Mouse (Mus musculus) cortical plate, adult 2 months (tissue): ENCODE data around the gene Disp2.

Experiments used
- CTCF ChIP-seq: fragments of 200-500 bp; IDR thresholded peaks from 2 replicates; pipeline ENCODE4 v1.5.1; 2011; ENCODE audit warnings: mild to moderate bottlenecking, control low read depth, low read length; ENCODE audit not compliant: insufficient read depth; ENCODE audit errors: extremely low read depth
- POLR2A ChIP-seq: fragments of 200-500 bp; IDR thresholded peaks from 2 replicates; pipeline ENCODE4 v1.6.1; 2011; ENCODE audit warnings: mild to moderate bottlenecking, low read length, control low read depth; ENCODE audit not compliant: insufficient read depth; ENCODE audit errors: extremely low read depth

GRCm38 (mm10) chr2:118730622-118730915 is 49.0 kb upstream of the Disp2 start:
- TF ChIP-seq CTCF (peak; percentile 74), POLR2A (no peak)
